Comparison of ENCODE assay signal across 10 mouse cellular contexts in genomic region chr6:87502831-87503286, GRCm38 (mm10). TPM values are rescaled to one million over a fixed set of nuclear protein-coding genes. Genes with fewer than 3 reads are reported as not detected.
DNase-seq lines count a peak whose midpoint lies in the region; ATAC-seq and TF ChIP-seq lines count a peak whose summit lies in the region.
"Had no signal": no experiment of that assay in that cellular context is flagged by ENCODE, and none has a peak within 500 bp of the region (broad histone marks: within the 10 kb centered on the region; RNA-seq: fewer than 3 reads in every experiment).

No protein-coding gene starts in this region.

- no peak for TF ChIP-seq POLR2A in small intestine, adult 2 months (IDR thresholded peaks at IDR 0.05; ENCODE audit: low read depth, low read length)

- 59% methylated on average over 10 of the region's 10 CpGs for WGBS in heart, embryonic 10.5 days
- 27% methylated on average over 10 of the region's 10 CpGs for WGBS in liver, postnatal 0 days (ENCODE audit: insufficient replicate concordance)
- 52% methylated on average over 10 of the region's 10 CpGs for WGBS in small intestine, adult 2 months

- H3K27ac ChIP-seq in heart, embryonic 10.5 days: no peak overlapping the region
- H3K27ac ChIP-seq in liver, postnatal 0 days (ENCODE audit: low read depth): peak overlapping the region; percentile 81
- H3K27ac ChIP-seq in small intestine, adult 2 months (ENCODE audit: insufficient read depth, low read depth, low read length): peak overlapping the region; percentile 73
- H3K27ac ChIP-seq: neural tube, embryonic 12.5 days had no signal

- H3K9ac ChIP-seq in liver, postnatal 0 days (replicated peaks): no peak overlapping the region
- H3K9ac ChIP-seq: neural tube, embryonic 12.5 days had no signal

- no peaks in the 10 kb centered on the region for H3K9me3 ChIP-seq in heart, embryonic 10.5 days
- no peaks in the 10 kb centered on the region for H3K9me3 ChIP-seq in liver, postnatal 0 days (ENCODE audit: low read length)
- H3K9me3 ChIP-seq: neural tube, embryonic 12.5 days had no signal

- H3K4me1 ChIP-seq in heart, embryonic 10.5 days: peaks cover 12% of the 10 kb centered on the region; the same call in 1 of the 2 replicates
- H3K4me1 ChIP-seq in liver, postnatal 0 days (ENCODE audit: insufficient read depth): peaks cover 16% of the 10 kb centered on the region
- peaks cover 3% of the 10 kb centered on the region; the same call in 1 of the 2 replicates for H3K4me1 ChIP-seq in small intestine, adult 2 months (ENCODE audit: control insufficient read depth, insufficient read depth, insufficient read length, low read length)
- H3K4me1 ChIP-seq: neural tube, embryonic 12.5 days had no signal

- peak; percentile 97 for DNase-seq in heart, adult 11 months
- DNase-seq in heart, embryonic 10.5 days (ENCODE audit: low spot score): no peak
- DNase-seq in liver, postnatal 0 days: peak; percentile 41
- no peak for DNase-seq in cerebellum, adult 8-10 months
- no peak for DNase-seq in retina, postnatal 1 day
- no peak for DNase-seq in urinary bladder, adult 18-20 months (ENCODE audit: low spot score in 2 of 2)
- DNase-seq: cerebellum, adult 2 months had no signal

- peaks cover 10% of the 10 kb centered on the region for H3K27me3 ChIP-seq in heart, embryonic 10.5 days (ENCODE audit: insufficient read depth, poor library complexity, severe bottlenecking)
- H3K27me3 ChIP-seq in liver, postnatal 0 days (ENCODE audit: insufficient read depth, low read length): no peaks in the 10 kb centered on the region
- peaks cover 2% of the 10 kb centered on the region; the same call in 1 of the 2 replicates for H3K27me3 ChIP-seq in small intestine, adult 2 months (ENCODE audit: control insufficient read depth, insufficient read depth, low read length)
- H3K27me3 ChIP-seq: neural tube, embryonic 12.5 days had no signal

- TF ChIP-seq EP300 in liver, postnatal 0 days (IDR thresholded peaks at IDR 0.05; ENCODE audit: low read depth): no peak

- peak overlapping the region; percentile 45 for H3K4me2 ChIP-seq in liver, postnatal 0 days (ENCODE audit: low read depth, low read length)
- H3K4me2 ChIP-seq: neural tube, embryonic 12.5 days had no signal

- peak; percentile 22 for TF ChIP-seq CTCF in liver, postnatal 0 days (IDR thresholded peaks at IDR 0.05; ENCODE audit: low read depth)
- no peak for TF ChIP-seq CTCF in small intestine, adult 2 months (IDR thresholded peaks at IDR 0.05; ENCODE audit: extremely low read depth, insufficient read length, insufficient replicate concordance, low read depth, low read length)

- H3K4me3 ChIP-seq in heart, embryonic 10.5 days: no peak overlapping the region
- H3K4me3 ChIP-seq in liver, postnatal 0 days (ENCODE audit: low read depth, low read length): no peak overlapping the region
- no peak overlapping the region for H3K4me3 ChIP-seq in small intestine, adult 2 months (ENCODE audit: low read depth, low read length)
- H3K4me3 ChIP-seq: neural tube, embryonic 12.5 days had no signal

- no peaks in the 10 kb centered on the region for H3K36me3 ChIP-seq in heart, embryonic 10.5 days
- no peaks in the 10 kb centered on the region for H3K36me3 ChIP-seq in liver, postnatal 0 days (replicated peaks; ENCODE audit: insufficient read depth, low read length)
- H3K36me3 ChIP-seq in small intestine, adult 2 months (ENCODE audit: control insufficient read depth, insufficient read depth, low read length): no peaks in the 10 kb centered on the region
- H3K36me3 ChIP-seq: neural tube, embryonic 12.5 days had no signal

- ATAC-seq in CD4-positive, CD25-positive, alpha-beta regulatory T cell, adult 4 months: peak; percentile 80
- ATAC-seq in liver, postnatal 0 days: peak; percentile 78

RNA-seq across cellular contexts. Expression of gene Arhgap25, which starts 30.2 kb away (rescaled TPM):
- polyA plus RNA-seq in heart, embryonic 10.5 days (2016; fragmentation: Nextera tagmentation; extraction: Ambion mirVana): 2.3 and 3.9 TPM in 2 replicates
- polyA plus RNA-seq in CD4-positive, CD25-positive, alpha-beta regulatory T cell, adult 4 months (2017; shearing (Covaris generic)): 100 to 1,000 TPM; 109 to 197 TPM
- polyA plus RNA-seq in liver, postnatal 0 days (2015; fragmentation: Nextera tagmentation; extraction: Ambion mirVana): 6.0 TPM in 2 replicates
- polyA plus RNA-seq in small intestine, adult 2 months (2012; rRNA removed): 0.85 and 1.9 TPM in 2 replicates

Comparison
In these comparisons a context has a peak if more than half of its experiments do, and no peak if none do; other contexts are left out.
1. DNase-seq: peak in heart, adult 11 months (single experiment) and liver, postnatal 0 days (single experiment); none in heart, embryonic 10.5 days (single experiment), cerebellum, adult 8-10 months (single experiment), retina, postnatal 1 day (single experiment) and urinary bladder, adult 18-20 months (0 of 2).
2. RNA of gene Arhgap25, which starts 30.2 kb away (polyA plus RNA-seq): 109 to 197 TPM in CD4-positive, CD25-positive, alpha-beta regulatory T cell, adult 4 months; 6.0 TPM in liver, postnatal 0 days, 2.3 to 3.9 TPM in heart, embryonic 10.5 days and 0.85 to 1.9 TPM in small intestine, adult 2 months; every median in the first group is over 10 times any median in the second.